Mouse (Mus musculus) 3T3-L1 (cell line): ENCODE data around the gene Gm49383.

Experiments used
- DNase-seq: peaks from one replicate; pipeline ENCODE4 v3.0.0-alpha.2; 2015; ENCODE audit warnings: low read depth, low spot score

Gm49383 gene

DNA sequence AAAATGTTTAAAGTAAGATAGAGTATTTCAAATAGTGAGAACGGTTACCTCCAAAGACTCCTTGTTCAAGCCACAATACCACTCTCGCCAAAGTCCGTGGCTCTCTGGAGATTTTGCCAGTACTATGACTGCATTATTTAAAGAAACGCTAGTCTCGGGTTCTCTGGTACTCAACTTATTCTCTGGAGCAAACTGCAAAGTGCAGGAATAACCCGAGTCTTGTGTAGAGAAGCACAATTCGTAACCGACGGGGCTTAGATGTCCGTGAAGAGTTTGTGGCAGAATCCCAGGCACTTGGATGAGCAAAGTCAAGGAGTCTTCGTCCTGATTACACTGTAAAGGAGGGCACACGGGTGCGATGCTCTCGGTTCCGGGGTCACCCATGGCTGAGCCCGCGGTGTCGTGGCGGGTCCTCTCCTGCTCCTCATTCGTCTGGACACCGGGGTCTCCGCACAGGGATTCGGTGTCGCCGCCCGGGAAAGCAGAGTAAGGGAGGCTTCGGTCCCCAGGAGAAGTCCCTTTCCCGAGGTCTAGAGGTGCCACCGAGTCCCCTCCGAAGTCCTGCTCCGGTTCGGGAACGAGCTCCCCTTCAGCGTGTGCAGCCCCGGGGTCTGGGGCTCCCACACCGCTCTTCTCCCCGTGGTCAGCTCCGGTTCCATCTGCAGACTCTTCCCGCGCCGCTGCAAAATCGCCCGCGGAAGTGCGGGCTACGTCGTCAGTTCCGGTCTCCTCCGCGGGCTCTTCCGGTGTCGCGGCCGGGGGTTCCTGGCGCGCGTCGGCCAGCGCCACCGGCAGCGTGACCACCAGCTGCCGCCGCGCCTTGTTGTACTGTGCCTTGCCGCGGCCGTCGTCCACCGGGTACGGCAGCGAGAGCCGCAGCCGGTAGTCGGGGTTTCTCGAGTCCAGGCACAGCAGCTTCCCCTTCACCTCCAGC lies at the start of gene Gm49383:
TSS of gene Gm49383 (minus strand) at position 661 of the 934 bp plus-strand sequence.
- DNase-seq = peak; percentile 73

DNA sequence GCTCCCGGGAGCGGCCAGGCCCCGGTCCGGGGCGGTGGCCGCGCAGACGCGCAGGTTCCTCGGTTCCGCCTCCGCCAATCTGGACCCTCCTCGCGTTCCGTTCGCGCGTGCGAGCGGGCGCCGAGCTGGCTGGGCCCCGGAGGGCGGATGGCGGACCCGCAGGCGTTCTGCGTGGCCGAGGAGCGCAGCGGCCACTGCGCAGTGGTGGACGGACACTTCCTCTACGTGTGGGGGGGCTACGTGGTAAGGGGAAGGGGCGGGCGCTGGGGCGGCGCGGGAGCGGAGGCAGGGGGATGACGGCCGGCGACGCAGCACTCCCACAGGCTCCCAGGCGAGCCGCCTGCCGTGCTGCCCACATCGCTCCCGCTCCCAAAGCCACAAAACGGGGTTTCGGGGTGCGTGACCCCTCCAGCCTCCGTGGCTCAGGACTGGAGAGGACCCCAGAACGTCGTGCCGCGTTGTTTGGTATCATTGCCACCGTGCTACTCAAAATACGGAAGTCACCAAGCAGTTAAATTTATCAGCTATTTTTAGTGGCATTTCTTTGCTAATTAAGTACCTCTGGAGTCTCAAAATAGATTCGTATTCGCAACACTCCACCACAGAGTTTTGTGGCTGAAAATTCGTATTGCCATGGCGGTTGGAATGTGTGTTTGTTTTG lies 45.0 kb upstream of the Gm49383 start:
- peak; percentile 42 for DNase-seq

DNA sequence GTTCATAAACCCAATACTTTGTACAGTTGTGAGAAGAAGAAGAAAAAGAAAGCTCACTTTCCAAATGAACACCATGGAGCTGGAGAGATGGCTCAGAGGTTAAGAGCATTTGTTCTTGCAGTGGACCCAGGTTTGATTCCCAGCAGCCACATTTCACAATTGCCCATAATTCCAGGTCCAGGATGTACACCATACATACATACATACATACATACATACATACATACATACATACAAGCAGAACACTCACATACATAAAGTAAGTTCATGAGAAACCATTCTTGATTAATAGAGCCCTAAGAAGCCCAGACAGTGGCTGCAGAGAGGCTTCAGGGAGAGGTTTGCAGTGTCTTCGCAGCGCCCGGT lies 44.5 kb upstream of the Gm49383 start:
- no peak for DNase-seq

DNA sequence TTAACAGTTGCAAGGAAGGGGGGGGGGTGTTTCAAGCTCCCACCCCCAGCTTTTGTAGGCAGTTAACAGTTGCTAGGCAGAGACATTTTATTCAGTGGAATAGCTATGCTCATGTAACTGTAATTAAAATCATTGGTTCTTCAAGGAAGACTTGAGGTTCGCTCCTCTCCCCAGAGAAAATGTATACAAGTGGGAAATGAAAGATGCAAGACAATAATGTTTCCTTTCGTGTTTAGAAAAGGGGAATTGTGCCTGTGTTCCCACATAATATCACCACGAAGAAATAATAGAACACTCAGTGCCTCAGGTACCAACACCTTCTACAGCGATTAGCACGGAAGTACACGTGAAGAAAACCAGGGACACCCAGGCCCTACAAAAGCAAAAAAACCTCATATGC lies 44.0 kb upstream of the Gm49383 start, which contains the start of gene Klhdc1:
TSS of gene Klhdc1 (plus strand) at position 301 of the 400 bp plus-strand sequence.
- no peak for DNase-seq

DNA sequence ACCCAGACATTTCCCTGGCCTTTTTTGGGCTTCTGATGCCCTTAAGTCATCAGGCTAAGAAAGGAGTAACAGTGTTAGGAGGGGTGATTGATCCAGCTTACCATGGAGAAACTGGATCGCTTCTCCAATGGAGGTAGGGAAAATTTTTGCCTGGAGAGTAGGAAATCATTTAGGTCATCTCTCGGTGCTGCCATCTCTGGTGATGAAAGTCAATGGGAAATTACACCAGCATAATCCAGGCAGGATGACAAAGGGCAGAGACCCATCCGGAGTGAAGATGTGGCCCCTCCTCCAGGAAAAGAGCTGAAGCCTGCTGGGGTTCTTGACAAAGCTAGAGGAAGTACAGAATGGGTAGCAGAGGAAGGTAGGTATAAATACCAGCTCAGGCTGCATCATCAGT lies 41.4 kb upstream of the Gm49383 start:
- peak; percentile 47 for DNase-seq

DNA sequence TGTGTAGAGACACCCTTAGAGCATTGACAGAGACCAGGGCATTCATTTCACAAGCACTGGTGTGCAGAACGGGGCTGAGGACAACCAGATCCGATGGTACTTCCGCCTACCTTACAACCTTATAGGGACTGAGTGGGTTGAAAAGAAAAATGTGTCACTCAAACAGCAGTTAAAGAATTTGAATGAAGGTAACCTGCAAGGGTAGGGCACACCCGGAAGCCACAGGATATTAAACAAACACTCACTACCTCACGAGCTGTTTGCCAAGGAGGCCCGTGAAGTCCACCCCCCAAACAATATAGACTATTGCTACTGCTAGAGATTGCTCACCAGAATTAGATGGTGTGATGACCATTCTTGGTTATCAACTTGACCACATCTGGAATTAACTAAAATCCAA lies 38.9 kb upstream of the Gm49383 start:
- DNase-seq = no peak

DNA sequence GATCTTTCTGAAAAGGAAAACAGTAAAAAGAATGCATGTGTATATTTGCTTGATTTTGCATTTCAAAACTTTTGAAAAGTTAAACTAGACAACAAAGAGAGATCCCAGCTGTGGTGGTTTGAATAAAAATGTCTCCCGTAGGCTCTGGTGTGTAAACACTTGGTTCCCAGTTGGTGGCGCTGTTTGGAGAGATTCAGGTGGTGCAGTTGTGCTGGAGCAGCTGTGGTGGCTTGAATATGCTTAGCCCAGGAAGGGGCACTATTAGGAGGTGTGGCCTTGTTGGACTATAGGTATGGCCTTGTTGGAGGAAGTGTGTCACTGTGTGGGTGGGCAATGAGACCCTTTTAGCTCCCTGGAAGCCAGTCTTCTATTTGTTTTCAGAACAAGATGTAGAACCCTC lies 32.3 kb upstream of the Gm49383 start:
- DNase-seq = peak; percentile 60

DNA sequence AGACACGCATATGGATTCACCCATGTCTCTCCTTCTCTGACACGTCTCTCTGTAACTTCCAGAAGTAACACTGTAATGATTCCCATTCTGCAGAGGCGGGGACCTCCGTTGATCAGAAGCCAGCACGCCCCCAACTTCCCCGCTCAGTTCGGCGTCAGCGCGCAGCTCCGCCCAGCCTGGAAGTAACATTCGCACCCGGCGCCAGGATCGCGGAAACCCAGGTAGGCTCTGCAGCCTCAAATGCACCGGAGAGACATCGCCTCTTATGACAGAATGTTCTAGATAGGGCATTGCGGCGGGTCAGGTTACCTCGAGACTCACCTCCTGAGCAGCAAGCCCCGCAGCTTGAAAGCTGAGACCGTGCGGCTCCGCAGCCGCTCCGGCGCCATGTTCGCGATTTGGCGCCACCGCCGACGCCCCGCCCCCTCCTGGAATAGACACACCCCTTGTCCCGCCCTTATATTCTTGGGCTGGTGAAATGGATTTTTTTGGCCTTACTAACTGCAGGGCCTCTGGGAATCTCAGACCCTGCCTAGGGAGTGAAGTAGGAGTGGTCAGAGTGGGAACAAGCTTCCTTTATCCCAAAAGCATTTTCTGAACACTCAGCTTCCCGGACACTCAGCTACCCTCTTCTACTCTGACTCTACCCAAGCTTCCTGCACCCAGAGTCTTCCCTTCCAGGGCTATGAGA lies 31.0 kb upstream of the Gm49383 start, which contains the start of gene Pole2:
TSS of gene Pole2 (minus strand) at position 420 of the 691 bp plus-strand sequence.
- peak; percentile 93 for DNase-seq

DNA sequence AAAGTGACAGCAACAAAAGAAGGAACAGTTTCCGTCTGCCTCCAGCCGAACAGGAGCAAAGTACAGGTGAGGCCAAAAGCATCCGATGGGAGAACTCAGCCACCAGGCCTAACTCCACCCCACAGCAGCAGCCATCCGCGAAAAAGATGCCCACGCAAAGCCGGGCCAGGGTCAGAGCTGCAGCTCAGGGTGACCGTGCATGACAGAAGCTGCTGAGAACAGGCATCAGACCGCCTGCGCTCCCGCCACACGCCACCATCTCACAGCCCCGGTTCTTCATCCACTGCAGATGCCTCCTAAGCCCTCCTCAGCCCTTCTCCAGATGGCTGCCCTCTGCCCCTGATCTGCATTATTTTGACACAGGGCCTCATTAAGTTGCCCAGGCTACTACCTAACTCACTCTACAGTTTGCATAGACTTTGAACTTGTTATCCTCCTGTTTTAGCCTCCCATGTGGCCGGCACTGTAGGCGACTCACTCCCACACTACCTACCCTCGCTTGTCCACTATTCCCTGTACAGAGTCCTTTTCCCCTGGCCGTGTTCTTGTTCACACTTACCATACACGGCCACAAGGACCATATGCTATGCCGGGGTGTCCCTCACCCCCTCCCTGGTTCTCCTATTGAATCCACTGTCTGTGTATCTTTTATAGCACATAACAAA lies 23.8 kb upstream of the Gm49383 start:
- DNase-seq = no peak

DNA sequence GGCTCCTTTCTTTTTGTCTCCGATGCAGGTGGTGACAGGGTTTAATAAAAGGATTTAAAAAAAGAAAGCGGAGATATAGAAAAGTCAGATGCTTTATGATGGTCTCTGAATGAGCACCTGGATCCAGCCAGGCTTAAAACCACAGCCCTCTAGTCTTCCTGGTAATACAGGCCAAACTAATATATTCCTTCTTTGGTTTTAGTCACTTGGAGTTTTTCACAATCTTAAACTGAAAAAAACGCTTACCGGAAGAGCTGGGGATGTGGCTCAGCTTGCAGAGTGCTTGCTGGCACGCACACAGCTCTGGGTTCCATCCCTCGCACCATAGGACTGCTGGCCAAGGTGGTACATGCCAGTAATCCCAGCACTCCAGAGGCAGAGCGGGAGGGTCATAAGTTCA lies 19.7 kb upstream of the Gm49383 start:
- no peak for DNase-seq

- DNase-seq = peak; percentile 96
These were observed 18.3 kb upstream of the Gm49383 start for GRCm38 (mm10) chr12:69215000-69215785.

DNA sequence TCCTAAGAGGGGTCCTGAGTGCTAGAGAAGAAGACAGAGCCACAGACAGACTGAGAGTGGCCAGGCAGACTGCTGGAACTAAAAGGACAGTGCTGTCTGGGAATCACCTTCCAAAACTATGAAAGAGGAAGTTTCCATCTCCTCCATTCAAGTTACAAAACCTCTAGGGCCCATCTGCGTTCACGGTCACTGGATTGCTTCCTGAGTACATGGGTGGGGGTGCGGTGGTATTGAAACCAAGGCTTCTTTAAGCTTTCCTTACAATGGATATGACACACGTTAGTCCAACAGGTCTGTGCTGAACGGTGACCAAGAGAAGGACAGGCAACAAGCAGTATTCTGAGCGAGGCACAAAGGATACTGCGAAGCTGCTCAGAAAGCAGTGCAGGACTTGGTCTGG lies 17.5 kb upstream of the Gm49383 start:
- DNase-seq = no peak

GRCm38 (mm10) chr12:69213186-69213777 lies 16.4 kb upstream of the Gm49383 start:
- no peak for DNase-seq

DNA sequence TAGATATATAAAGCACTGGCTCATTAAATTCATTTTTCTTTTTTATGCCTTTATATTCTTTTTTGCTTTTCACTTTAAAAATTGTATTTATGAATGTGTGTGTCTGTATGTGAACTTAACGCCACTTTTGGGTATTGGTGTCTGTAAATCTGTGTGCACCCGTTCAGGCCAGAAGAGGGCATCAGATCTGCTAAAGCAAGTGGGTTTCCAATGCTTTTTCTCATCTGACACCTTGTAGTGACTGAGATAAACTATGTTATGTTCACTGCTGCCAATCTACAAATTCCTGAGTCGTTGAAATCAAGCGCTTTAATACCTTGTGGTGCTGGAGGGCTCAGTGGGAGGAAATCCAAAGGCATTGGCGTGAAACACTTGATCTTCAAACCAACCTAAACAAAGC lies 14.2 kb upstream of the Gm49383 start:
- DNase-seq = peak; percentile 41

DNA sequence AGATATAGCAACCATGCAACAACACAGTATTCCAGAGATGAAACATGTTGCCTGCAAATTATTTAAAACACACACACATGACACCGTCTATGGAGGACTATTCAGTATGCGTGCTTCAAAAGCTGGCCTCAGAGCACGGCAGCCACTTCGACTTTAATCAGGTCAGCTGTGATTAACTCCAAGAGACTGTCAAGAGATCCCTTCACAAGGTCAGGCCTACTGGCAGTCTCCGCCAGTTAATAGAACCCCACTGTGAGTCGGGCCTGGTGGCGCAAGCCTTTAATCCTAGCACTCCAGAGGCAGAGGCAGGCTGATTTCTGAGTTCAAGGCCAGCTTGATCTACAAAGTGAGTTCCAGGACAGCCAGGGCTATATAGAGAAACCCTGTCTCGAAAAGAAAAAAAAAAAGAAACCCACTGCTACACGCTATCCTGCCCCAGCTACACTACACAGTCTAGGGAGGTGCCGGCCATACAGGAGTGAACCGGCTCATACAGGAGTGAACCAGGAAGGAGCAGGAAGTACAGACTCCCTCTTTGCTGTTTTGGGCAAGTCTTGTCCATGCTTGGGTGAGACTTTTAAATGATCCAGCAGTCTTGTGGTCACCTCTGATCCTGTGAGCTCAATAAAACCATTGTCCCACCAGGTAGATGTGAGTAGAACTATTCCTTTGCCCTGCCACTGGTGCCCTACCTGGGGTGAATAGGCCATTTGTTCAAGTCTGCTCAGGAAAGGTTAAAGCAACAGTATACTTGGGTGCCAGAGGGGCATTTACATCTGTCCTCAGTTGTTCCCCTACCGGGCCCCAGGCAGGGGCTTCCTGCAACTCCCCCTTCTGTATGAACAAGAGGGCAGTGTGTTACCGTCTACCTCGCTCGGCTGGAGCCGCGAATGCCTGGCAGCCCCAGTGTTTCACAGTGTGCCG lies 13.4 kb upstream of the Gm49383 start:
- no peak for DNase-seq

GRCm38 (mm10) chr12:69208520-69208919 lies 11.6 kb upstream of the Gm49383 start:
- peak; percentile 40 for DNase-seq

GRCm38 (mm10) chr12:69207926-69208325 lies 11.0 kb upstream of the Gm49383 start:
- no peak for DNase-seq

GRCm38 (mm10) chr12:69207396-69207795 lies 10.5 kb upstream of the Gm49383 start:
- DNase-seq = no peak
